Mouse (Mus musculus): ENCODE measurements around the gene Mrgpre.

Gene Mrgpre

DNA sequence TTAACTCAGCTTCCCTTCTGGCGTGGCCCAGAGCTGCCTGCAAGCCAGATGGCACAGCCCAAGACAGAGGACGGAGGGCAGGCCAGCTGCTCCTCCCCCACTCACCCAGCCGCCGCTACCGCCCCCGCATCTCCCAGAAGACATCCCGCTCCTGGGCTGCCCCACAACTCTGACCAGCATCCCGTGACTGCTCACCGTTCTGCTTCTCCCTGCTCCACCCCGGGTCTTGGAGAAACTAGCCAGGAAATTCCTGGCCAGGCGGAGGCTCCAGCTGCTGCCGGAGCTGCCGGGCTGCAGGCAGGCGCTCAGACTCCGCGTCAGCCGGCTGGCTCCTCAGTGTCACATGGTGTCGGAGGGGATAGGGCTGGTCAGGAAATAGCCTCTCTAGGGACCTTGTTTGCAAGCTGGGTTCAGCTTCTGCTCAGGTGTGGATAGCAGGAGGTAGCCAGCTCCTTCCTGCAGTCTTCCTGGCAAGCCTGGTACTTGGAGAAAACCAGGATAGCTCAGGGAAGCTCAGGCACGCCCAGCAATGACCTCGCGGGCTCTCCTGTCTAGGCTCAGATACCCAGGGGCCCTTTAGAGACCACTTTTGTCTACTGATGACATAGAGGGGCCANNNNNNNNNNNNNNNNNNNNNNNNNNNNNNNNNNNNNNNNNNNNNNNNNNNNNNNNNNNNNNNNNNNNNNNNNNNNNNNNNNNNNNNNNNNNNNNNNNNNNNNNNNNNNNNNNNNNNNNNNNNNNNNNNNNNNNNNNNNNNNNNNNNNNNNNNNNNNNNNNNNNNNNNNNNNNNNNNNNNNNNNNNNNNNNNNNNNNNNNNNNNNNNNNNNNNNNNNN is at the start of gene Mrgpre:
Gene Mrgpre, minus strand, starts transcription at position 505 of the 834 bp plus-strand sequence.
- peak; percentile 46 for DNase-seq (ENCODE audit: low spot score)

DNA sequence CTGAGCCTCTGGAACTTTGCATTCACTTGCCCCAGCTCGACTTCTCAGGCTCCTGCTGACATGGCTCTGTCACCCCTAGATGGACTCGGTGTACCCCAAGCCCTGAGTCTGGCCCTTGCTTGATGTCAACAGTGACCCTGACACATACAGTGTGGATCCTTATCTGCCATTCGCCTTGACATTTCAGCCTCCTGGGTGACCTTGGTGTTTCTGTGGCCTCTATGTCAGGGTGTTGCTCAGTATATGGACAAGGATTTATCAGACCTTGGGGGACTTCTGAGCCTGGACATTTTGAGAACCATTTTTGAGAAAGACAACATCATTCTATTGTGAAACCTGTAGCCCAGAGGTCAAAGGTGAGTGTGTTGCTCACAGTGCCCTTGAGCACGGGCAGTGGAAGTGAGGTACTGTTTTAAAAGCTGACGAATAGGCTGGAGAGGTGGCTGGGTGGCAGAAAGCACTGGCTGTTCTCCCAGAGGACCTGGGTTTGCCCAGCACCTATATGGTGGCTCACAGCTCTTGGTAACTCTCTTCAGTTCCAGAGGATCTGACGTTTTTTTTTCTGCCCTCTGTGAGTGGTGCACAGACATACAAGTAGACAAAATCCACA is 49.4 kb upstream of the Mrgpre start:
- no peak for DNase-seq (ENCODE audit: low spot score)

DNA sequence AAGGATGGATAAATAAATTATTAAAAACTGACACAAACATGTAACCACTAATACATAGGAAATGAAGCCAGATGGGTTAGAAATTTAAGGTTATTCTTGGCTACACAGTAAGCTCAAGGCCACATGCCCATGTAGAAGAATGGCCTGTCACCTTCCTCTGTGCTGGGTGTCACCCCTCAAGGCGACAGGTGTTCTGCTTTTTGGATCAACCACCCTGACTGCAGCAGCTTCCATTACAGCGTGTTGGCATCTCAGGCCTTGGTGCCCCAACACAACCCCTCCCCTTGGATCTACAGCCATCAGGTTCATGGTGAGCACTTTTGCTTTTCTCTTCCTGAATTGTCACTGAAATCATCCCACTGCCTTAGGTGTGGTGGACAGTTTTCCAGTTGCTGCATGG is 48.3 kb upstream of the Mrgpre start:
- DNase-seq (ENCODE audit: low spot score), result no peak

DNA sequence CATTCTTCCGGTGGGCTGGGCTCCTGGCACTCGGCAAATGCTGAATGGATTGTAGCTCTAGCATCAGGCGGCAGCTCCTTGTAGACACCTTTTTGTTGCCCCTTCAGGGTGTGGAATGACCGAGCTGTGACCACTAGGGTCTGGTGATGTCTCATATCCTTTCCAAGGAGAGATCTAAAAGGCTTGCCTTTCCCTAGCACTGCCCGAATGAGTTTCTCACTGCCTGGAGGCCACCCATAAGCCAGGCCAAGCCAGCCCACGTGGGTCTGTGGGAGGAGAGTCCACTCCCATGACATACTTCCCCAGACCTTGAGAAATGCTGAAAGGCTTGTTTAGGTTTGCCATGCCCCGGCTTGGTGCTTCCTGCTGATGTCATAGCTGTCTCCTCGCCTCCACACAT is 47.9 kb upstream of the Mrgpre start:
- no peak for DNase-seq (ENCODE audit: low spot score)

DNA sequence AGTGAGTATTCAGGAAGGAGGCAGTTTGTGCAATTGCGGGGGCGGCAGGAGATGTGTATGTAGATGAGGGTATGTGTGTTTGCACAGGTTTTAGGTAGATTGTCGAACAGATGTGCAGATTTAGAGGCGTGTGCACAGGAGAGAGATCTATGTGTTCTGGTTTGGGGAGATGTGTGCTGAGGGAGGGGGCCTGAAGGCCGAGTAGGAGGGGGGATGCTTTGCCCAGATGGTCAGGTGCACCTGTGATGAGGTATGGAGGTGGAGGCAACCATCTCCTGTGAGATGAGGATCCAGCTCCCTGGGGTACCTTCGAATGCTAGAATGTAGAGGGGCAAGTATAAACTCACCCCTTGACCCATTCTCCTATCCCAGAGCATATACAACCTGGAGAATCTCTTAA is 46.1 kb upstream of the Mrgpre start:
- DNase-seq (ENCODE audit: low spot score), result no peak

DNA sequence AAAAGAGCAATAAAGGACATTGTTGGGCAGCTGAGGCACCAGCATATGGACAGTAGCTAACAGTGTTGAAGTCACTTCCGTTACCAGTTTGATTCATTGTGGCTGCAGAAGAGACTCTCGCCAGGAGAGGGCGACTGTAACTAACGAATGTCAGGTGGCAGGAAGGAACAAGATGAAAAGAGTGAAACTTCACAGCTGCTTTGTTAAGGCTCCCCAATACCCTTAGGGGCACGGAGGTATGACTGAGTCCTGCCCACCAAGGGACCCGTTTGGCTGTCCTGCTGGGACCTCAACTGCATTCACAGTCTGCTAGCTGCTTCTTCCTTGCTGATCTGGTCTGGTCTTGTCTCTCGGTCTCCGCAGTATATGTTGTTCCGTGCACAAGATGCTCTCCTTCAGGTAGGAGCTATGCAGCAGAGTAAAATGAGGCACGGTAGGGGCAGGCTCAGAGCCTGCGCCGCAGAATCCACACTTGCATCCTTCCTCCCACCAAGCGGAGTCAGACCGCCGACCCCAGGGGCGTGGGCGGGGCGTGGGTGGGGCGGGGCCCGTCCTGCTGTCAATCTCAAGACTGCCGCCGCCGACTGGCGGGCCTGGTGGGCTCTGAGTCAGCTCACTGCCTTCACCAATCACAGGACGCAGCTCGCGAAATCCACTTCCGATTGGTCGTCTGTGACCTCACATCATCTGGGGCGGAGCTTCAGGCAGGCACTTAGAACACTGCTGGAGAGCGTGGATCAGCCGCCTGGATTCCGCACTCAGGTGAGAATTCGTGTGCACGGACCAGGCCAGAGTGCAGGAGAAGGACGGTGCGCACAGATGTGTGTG is 45.4 kb upstream of the Mrgpre start:
- peak; percentile 76 for DNase-seq (ENCODE audit: low spot score)

DNA sequence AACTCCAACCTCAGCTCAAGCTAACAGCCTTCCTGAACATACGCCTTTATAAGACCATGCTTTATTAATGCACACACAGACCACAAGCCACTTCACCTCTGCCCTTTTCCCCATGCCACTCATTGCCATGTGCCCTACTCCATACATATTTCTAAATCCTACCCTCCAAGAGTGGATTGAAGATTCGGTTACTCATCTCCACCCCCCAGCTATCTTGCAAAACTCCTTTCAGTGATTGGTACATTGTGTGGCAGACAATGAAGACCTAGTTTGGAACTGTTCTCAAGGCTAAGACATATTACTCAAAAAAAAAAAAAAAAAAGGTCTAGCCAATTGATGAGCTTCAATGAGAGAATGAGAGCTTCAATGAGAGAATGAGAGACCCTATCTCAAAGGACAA is 42.7 kb upstream of the Mrgpre start:
- DNase-seq (ENCODE audit: low spot score), result no peak

DNA sequence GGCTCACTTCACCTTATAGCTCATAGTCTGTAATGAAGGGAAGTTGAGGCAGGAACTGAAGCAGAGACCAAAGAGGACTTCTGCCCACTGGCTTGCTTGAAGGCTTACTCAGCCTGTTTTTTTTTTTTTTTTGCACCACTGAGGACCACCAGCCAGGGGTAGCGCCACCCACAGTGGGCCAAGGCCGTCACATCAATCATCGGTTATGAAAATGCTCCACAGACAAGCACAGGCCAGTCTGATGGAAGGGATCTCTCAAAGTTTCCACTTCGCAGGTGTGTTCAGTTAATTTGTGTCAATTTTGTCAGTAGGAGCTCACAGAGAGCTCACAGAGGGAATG is 38.9 kb upstream of the Mrgpre start:
- DNase-seq (ENCODE audit: low spot score), result no peak

DNA sequence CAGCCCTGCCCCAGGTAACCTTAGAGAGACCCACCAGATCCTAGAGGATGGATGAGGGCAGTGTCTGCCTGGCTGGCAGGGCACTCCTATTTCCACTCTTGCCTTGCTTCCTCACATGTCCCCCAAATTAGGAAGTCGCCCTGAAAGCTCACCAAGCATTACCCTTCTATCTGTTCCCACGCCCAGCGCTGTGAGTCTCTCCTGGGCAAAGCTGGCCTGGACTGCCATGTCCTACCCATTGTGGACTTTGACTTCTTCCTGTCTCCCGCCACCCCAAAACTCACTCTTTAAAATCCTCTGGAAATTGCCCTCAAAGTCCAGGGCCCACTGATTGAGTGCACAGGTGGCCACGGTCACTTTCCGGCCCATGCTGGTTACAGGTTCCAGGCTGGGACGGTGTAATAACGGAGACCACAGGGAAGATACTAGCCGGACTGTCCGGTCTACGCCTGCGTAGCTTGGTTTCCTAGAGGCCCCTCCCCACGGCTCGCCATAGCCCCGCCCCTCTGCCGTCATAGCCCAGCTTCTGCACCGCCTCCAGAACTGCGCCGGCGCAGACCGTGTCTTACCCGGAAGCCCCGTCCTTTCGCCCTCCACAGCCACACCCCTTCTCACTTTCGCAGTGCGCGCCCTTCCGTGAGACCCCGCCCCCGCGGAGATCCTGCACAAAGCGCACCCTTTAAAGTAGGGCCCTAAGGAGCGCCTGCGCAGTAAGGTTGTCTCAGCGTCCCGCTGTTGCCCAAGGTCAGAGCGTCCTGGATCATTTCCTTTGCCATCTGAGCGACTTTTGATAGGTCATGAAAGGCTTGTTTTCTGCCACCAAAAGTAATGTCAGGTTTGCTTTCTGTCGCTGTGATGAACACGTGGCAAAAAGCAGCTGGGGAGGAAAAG is 38.3 kb upstream of the Mrgpre start, which contains the start of the genes Nadsyn1 and Dhcr7:
Gene Nadsyn1, minus strand, starts transcription at position 475 of the 891 bp plus-strand sequence.
Gene Dhcr7, plus strand, starts transcription at position 771 of the 891 bp plus-strand sequence.
- DNase-seq (ENCODE audit: low spot score), result peak; percentile 98

DNA sequence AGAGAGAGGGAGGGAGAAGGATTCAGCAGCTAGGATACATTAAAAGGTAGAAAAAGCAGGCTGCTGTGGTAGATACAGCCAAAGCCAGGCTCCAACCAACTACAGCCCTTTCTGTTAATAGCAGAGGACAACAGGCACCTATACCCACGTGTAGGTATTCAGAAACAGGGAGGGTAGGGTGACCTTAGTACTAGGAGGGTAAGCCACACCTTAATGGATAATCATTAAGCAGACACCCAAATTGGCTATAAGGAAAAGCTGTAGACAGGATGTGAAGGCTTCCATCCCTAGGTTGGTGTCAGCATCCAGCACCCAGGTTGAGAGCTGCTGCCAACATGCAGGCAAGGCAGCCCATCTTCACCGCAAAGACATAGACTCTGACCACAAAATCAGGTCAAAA is 36.9 kb upstream of the Mrgpre start:
- DNase-seq (ENCODE audit: low spot score), result no peak

DNA sequence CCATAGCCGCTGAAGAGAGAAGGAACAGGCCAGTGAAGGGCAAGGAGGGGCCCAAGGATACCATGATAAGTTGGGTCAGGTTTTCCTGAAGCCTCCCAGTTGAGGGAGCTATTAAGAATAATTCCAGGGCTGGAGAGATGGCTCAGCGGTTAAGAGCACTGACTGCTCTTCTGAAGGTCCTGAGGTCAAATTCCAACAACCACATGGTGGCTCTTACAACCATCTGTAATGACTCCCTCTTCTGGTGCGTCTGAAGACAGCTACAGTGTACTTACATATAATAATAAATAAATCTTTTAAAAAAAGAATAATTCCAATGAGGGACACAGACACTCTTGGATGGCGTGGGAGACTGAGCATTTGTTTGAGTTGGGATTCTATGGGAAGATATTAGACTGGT is 34.9 kb upstream of the Mrgpre start:
- DNase-seq (ENCODE audit: low spot score), result no peak

DNA sequence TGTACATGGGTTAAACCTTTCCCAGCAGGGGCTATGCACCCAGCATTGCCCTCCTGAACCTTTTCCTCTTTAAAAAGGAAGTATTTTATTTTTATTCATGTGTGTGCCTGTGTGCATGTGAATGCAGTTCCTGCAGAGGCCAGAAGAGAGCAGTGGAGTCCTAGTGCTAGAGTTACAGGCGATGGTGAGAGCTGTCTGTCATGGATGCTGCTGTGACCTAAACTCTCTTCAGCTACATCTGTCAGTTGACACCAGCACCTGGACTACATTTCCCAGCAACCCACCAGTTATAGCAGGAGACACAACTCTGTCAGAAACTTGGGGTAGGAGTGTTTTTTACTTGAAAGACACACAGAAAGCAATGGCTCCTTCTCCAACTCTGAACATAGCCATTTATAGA is 24.6 kb upstream of the Mrgpre start:
- no peak for DNase-seq (ENCODE audit: low spot score)

DNA sequence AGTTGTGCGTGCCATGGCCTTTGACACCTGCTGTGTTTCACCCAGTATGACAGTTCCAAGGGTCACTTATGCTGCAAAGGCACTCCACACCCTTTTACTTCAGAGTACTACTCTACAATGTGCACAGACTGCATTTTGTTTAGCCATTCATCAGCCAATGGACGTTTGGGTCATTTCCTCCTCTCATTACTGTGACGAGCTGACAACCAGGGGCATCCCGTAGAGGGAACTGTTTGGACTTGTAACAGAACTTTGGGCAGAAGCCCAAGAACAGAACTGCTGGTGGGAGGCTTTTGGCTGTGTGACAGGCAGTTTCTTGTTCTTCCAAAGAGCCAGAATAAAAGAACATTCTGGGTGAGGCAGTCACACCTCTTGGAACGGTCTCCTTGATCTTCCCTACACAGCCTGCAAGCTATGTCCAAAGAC is 20.9 kb upstream of the Mrgpre start:
- DNase-seq (ENCODE audit: low spot score), result no peak

DNA sequence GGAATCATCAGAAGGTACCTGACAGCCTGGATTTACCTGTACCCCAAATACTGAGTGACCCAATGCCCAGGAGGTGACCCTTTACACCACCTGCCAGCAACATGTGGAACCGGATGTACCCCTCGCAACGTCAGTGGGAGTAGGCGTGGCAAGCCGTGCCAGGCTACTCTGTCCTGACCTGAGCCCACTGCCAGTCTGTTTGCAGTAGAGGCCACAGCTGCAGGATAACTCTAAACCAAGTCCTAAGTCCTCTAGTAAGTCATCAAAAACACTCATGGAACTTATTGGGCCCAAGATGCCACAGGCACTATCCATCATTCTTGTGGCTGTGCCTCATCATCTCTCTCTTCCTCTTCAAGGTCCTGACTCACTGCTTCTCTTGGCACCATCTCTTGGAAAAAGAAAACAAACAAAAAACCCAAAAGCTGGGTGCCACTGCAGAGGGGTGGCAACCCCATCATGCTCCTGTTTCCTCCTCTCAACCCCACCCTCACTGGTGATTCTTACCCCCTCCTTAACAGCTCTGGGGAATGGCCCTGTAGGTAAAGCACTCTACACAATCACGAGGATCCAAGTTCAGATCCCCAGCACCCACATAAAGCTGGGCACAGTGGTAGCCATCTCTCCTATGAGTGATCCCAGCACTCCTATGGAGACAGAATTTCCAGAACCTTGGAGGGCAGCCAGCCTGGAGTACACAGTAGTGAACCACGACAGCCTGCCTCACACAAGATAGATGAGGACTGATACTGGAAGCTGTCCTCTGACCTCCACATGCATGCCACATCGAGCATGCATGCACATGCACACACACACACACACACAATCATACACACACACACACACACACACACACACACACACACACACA is 17.1 kb upstream of the Mrgpre start:
- no peak for DNase-seq (ENCODE audit: low spot score)

DNA sequence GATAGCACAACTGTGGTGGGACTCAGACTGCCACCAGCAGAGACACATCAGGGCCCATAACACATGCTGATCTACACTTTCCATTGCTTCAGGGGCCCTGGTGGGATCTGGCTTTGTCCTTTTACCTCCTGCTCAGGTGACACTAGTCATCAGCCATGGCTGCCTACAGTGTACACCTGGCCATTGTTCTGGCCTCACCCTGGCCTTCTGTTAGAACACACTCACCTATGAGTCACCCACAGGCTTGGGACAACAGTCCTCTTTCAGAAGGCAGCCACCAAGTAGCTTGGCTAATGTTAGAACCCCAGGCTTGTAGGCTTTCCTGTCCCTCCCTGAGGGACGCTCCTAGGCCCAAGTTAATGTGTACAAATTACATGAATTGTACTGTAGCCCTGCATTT is 16.5 kb upstream of the Mrgpre start:
- DNase-seq (ENCODE audit: low spot score), result no peak

DNA sequence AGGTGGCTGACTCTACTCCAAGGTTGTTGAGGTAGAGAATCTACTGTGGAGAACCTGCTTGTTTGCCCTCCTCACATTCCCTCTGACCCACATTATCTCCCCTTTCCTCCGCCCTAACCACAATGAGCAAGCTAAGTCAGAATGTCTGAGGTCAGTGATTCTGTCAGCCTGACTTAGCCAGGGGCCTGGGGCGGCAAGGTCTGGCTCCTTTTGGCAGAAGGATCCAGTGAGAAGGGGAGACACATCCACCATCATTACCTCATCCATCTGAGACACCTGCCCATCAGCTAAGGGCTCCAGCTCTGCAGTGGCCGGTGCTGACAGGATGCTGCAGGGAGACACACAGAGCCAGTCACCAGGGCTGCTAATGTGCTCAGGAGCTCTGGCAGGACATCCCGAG is 14.5 kb upstream of the Mrgpre start:
- DNase-seq (ENCODE audit: low spot score), result no peak

DNA sequence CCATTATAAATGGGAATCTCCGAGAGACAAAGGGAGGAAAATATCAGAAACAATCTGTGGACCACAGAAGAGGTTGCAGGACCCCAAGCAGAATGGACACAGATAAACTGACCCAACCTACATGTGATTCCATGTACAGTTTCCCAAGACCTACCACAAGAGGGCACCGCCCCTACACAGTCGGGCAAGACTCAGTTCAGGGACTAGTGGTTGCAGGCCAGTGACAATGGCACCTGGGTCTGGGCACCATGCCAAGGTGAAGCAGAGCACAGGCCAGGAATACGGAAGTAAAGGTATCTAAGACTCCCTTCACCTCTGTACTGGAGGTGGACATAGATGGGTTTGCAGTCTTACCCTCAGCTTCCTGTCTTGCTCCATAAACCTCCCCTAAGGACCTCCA is 8.8 kb upstream of the Mrgpre start:
- DNase-seq (ENCODE audit: low spot score), result no peak

DNA sequence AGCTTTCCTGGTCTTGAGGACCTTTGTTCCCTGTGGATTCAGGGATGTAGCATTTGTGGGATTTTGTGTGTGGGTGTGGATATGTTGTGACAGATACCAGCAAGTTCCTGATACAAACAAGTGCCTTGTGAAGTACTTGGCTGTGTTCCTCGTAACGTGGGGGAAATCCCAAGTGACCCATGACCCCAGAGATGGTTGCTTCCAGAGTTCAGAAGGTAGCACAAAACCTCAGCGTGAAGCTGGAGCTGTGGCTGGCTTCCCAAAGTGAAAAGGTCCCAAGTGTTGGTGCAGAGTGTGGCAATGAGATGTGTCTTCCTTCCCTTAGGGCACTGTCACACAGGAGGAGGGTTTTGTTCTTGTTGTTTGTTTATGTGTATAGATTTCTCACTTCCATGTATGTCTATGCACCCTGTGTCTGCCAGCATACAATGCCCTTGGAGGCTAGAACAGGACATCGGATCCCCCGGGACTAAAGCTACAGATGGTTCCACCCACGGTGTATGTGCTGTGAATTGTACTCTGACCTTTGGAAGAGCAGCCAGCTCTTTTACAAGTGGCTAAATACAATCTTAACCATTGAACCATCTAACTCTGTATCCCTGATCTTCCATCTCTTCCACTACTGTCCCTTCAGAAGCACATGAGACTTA is 8.2 kb upstream of the Mrgpre start:
- DNase-seq (ENCODE audit: low spot score), result no peak

DNA sequence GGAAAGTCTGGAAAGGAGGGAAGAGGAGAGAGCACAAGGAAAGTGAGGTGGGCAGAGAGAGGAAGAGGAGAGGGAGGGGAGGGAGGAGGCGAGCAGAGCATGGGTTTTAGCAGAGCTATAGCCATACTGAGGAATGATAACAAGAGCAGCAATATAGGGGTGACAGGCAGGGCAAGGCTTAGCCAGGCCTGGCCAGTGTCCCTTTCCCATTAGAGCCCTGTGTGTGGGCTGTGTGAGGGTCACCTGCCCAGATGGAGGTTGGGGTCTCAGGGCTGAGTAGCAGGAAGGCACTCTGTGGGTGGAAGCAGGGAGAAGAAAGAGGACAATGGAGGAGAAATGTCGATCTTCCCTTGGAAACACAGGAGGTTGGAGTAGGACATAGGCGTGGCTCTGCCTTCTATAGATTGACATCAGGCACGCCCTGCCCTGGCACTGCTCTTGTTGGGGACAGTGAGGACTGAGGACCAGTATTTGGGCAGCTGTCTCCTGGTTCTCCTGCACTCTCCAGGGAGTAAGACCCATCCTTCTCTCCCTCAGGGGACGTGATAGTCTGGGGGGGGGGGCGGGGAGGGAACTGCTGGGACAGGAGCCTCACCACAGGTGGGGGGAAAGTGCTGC is 813 bp downstream of the Mrgpre start:
- DNase-seq (ENCODE audit: low spot score), result no peak

DNA sequence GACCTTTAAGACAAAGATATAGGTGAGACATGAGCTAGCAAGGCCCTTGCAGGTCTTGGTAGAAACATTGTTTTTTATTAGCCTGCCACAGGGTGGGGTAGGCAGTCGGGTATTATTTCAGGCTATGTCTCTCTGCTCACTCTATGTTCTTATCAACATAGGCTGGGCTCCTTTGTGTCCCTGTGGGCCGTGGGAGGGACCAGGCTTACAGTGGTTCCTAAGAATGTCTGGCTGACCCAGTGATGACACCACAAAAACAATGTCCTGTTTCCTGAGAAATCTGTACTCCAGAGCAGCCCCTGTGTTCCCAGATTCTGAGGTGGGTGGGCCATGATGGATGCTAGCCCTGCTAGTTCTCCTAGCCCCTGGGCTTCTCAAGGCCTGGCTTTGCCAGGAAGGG is 6.9 kb downstream of the Mrgpre start:
- no peak for DNase-seq (ENCODE audit: low spot score)

All from urinary bladder, postnatal 10 days (tissue).